Mouse (Mus musculus) left cerebral cortex, postnatal 4 days (tissue): ENCODE data around the gene Rnf135. TPM values are rescaled to one million over a fixed set of nuclear protein-coding genes. Genes with fewer than 3 reads are reported as not detected.
"Not testable (repeated sequence)": the region's sequence is repeated elsewhere in the genome, so short reads cannot be mapped to it uniquely, and the experiment has no call there.

Experiments used
- DNase-seq: peaks from one replicate; pipeline ENCODE4 v3.0.0-alpha.2; 2022
- intact Hi-C: fragments of 180-260 bp; cut with DNase I; formaldehyde crosslinking; loops from one replicate; pipeline ENCODE4 v1.15.1; 2025
- total RNA-seq, 2 experiments: library from RNA; stranded (reverse); gene quantifications; 2 replicates each; pipeline ENCODE4 v1.2.3; 2021

The Rnf135 gene
- 1 to 10 TPM; 1.6 to 1.7 TPM for total RNA-seq

DNA sequence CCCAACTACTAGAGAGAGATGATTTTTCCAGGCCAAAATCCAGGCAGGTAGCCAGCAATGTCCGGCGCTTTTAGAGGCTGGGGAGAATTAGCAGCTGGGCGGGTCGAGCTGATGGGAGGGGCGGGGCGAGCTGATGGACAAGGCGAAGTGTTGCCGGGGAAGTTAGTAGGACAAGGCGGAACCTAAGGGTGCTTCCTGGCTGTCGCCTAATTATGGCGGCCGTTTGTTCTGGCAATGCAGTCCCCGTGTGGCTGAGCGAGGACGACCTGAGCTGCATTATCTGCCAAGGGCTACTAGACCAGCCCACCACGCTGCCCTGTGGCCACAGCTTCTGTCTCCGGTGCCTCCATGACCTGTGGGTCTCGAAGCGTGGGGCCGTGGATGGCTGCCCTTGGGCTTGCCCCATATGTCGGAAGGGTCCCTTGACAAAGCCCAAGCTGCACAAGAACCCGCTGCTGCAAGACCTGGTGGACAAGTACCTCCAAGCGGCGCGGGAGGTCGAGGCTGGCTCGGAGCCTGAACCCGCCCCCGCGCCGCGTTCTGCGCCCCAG lies at the start of gene Rnf135:
Rnf135 (plus strand) TSS at position 147 of the 551 bp plus-strand sequence.
- DNase-seq = peak; percentile 93

DNA sequence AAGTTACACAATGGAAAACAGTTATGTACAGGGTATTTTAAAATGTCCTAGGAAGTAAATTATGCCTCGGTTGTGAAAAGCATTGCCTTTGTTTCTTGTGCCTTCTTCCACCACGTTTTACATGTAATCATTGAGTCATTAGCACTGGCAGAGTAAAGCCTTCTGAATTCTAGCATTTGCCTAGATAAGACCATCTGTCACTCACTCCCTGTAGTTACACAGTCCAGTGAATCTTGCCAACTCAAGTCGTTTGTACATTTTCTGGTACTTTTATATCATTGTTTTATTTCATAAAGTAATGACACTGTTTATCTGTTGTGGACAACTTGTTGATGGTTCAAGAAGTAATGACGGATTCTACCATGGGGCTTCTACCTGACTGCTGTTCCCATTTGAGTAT lies 48.9 kb upstream of the Rnf135 start:
- no peak for DNase-seq
- intact Hi-C loops = no loop called here

More for the DNA sequence above, at the start of gene Rnf135:
- intact Hi-C loops = no loop called here

DNA sequence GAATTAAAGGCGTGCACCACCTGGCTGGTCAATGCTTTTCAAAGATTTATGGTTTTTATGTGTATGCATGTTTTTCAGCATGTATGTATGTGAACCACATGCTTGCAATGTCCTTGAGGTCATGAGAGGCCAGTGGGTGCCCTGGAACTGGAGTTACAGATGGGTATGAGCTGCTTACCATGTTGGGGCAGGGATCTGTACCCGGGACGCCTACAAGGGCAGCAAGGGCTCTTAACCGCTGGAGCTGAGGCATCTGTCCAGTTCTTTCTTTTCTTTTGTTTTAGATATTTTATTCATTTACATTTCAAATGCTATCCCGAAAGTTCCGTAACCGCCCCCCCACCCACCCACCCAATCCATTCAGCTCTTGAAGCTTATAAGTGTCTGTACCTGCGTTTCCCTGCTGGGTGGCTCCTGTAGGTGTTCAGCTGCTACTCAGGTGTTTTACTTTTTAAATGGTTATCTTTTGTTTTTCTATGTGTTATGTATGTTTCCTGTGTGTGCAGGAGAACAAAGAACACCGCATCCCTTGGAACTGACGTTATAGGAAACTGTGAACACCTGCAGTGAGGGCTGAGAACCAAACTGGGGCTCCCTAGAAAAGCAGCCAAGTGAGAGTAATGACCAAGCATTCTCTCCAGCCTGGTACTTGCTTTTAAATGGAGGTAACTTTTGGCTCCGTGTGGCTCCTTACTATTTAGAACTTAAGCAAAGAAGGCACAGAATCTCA lies 47.5 kb upstream of the Rnf135 start:
- intact Hi-C loops = no loop called here
- DNase-seq = no peak

DNA sequence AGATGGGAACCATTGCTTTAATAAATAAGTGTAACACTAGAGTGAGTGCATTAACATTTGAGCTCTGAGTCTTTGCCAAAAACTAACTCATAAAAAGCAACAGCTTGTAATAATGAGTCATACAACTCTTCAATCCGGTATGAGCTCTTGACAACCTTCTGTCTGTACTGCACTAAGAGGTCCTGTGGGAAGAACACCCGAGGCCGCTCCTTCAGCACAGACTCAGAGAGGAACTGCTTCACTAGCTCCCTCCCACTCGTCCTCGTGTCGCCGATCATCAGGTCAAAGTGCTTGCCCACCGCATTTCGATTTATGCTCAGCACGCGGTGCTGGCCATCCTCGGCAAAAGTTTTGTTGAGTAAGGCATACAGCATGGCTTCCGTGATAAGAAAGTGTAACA lies 46.9 kb upstream of the Rnf135 start:
- intact Hi-C loops = no loop called here
- no peak for DNase-seq

DNA sequence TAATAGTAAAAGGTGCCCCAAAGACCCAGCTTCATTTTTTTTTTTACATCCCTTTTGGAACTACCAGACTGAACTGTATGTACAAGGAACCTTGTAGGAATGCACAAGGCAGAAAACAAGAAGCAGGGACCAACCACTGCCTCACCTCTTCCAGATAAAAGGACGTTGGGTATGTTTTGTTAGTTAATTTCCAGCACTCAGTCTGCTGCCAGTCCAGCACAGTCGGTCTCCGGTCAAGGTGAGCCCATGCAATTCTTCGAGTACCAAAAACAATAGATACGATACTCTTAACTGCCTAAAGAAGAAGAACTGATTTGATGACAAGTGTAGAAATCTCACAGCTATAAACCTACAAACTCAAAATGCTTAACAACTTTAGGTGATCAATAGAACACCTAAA lies 45.9 kb upstream of the Rnf135 start:
- no peak for DNase-seq
- intact Hi-C loops = no loop called here

DNA sequence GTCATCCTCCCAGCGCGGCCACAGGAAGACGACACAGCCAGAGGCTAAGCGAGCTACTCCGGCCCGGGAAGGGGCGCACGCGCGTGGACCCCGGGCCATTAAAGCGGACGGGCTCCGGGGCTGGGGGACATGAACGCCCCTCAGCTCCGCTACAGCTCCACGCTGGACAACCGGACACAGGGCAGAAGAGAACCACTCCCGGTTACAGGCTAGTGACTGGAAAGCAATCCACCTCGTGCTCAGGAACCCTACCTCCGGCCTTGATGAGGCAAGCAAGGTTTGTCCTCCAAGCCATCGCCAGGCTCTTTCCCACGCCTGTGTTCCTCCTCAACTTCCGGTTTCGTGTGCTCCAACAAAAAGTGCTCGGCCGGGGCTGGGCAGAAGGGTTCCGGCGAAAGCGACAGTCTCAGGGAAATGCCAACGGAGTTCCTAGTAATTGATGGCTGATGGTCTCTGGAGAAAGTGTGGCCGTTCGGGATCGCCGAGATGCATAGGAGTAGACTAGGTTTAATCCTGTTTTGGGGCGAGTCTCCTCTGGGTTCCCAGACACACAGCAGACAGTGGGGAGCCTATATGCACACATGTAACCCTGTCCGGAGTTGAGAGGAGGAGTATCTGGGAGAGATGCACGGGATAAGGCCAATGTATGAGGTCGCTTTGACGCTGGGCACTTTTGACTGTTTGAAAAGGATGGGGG lies 41.7 kb upstream of the Rnf135 start, which contains the start of gene Tefm:
Tefm (minus strand) TSS at position 351 of the 697 bp plus-strand sequence.
- intact Hi-C loops = no loop called here
- peak; percentile 84 for DNase-seq

DNA sequence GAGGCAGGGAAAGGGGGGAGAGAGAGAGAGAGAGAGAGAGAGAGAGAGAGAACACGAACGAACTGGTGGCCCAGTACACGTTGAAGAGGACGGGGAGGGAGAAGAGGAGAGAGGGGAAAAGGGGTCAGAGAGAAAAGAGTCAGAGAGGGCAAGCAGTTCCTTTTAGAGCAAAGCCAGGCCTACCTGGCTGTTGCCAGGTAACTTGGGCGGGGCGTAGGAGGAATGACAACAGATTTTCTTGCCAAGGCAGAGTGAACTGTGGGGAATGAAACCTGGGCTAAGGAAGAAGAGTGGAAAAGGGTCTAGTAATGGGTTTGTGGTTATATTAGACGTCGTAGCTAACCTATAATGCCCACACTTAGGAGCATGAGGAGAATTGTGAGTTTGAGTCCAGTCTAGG lies 40.8 kb upstream of the Rnf135 start:
- intact Hi-C loops = no loop called here

DNA sequence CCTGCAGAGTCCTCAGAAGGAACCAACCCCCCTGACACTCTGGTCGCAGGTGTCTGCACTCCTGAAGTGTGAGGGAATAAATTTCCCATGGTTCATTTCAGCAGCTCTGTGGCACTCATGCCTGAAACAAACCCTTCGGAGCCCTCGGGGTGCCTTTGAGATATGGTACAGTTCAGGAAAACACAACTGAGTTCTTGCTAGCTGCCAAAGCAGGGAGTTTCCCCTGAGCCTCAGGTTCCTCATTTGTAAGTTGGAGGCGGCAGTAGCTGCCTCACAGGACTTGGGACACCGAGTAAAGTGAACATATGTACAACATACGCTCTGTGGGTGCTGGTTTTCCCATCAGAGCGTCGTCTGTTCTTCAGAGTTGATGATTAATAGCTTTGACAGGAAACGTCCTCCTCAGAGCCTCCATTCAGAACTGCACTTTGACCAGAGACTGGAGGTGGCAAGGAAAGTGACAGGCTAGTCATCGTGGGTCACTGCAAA lies 37.8 kb upstream of the Rnf135 start:
- intact Hi-C loops = no loop called here
- no peak for DNase-seq

More for the DNA sequence above, 40.8 kb upstream of the Rnf135 start:
- no peak for DNase-seq

DNA sequence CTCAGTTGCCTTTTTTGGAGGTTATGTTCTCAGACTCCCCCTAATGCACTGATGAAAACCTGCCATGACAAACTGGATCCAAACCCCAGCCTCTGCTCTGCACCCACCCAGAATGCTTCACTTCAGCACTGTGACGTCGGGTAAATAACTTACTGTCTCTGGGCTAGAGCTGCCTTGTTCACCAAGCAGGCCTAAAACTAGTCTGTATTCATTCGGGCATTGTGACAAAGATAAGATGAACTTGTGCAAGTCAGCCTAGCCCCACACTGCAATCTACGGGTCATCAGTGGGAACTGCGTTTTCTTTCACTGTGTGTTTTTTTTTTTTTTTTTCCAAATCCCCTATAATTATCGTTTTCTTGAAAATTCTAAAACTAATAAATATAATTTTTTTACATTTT lies 35.9 kb upstream of the Rnf135 start:
- intact Hi-C loops = no loop called here

DNA sequence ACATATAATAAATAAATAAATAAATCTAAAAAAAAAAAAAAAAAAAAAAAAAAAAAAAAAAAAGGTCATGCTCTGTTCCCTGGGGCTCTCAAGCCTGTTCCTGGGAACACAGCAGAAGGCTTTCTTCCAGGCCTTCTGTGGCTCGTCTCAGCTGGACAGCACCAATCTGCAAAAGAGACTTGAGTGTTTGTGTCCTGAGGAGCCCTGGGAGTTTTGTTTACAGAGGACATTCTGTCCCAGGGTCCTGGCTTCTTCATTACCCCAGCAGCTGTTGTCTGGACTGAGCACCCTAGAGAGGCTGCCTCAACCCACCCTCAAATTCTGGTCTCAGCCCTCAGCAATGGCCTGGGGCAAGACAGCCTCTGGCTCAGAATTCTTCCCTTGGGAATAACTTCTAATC lies 35.3 kb upstream of the Rnf135 start:
- no peak for DNase-seq
- intact Hi-C loops = no loop called here

More for the DNA sequence above, 35.9 kb upstream of the Rnf135 start:
- no peak for DNase-seq

DNA sequence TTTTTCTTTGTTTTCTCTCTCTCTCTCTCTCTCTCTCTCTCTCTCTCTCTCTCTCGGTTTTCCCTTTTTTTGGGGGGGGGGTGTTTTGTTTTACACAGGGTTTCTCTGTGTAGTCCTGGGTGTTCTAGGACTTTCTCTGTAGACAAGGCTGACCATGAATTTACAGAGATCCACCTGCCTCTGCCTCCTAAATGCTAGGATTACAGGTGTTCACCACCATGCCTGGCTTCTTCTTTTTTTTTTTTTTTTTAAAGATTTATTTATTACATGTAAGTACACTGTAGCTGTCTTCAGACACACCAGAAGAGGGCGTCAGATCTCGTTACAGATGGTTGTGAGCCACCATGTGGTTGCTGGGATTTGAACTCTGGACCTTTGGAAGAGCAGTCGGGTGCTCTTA lies 34.7 kb upstream of the Rnf135 start:
- DNase-seq, intact Hi-C loops: not testable (repeated sequence)

DNA sequence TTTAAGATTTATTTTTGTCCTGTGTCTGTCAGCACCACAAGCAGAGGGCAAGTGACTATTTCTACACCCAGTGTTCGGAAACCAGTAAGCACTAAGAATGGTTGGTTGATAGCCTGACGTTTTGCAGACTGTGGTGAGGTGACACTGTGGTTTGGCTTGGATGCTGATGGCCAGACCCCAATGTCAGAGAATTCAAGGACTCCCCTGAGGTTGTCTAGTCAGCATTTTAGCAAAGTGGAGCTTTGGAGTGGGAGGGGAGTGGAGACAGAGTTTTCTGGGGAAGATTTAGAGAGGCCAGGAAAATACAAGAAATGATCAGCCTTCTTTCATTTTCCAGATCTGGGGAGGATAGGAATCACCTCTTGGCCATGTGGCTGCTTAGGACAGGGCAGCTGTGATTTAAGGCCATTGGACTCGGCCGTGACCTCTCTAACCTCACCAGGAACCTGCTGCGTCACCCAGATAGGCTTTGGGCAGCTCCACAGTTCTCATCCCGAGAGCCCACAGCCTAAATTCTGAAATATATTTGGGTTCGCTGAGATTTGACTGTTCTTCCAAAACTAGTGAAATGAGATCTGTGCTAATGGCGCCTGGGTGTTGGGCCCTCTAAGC lies 34.1 kb upstream of the Rnf135 start:
- intact Hi-C loops = no loop called here
- no peak for DNase-seq

DNA sequence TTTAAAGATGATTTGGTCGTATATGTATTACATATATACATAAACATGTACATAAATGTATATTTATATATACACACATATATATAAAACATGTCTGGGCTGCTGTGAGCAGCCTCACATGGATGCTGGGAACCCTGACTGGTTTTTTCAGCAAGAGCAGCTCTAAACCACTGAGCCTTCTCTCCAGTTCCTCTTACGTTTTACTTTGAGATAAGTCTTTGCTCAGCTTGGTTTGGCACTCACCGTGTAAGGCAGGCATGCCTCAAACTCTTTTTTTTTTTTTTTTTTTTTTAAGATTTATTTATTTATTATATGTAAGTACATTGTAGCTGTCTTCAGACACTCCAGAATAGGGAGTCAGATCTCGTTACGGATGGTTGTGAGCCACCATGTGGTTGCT lies 33.1 kb upstream of the Rnf135 start:
- DNase-seq = no peak
- intact Hi-C loops = no loop called here

DNA sequence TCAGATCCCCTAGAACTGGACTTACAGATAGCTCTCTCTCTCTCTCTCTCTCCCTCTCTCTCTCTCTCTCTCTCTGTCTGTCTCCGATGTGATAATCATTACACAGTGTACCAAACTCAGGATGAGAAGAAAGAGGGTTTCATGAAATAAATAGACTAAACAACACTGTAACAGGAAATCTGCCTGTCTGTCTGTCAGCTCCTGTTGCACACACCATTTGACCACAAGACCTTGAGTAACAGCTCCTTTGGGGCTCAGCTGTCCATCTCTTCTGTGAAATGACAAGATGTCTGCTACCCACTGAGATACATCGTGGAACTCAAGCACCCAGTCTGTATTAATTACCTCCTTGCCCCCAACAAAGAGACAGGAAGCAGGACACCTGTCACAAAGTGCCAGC lies 32.1 kb upstream of the Rnf135 start:
- intact Hi-C loops = no loop called here
- DNase-seq = no peak

DNA sequence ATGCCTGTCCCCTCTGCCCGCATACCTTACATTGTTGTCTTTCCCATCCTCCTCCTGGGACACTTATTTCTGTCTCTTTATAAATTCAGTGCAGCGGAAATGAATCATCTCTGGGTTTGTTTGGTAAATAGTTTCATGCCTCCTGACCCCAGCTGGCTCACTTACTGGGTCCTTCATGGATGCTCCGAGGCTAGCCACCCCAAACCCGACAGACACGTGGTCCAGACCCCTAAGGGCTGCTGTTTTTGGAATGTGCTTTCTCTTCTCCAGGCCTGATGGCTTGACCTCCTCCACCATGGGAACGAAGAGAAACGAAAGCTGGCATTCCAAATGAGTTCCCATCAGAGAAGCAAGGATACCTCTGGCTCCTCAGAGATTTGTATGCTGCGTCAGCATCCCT lies 31.3 kb upstream of the Rnf135 start:
- intact Hi-C loops = no loop called here
- DNase-seq = no peak

DNA sequence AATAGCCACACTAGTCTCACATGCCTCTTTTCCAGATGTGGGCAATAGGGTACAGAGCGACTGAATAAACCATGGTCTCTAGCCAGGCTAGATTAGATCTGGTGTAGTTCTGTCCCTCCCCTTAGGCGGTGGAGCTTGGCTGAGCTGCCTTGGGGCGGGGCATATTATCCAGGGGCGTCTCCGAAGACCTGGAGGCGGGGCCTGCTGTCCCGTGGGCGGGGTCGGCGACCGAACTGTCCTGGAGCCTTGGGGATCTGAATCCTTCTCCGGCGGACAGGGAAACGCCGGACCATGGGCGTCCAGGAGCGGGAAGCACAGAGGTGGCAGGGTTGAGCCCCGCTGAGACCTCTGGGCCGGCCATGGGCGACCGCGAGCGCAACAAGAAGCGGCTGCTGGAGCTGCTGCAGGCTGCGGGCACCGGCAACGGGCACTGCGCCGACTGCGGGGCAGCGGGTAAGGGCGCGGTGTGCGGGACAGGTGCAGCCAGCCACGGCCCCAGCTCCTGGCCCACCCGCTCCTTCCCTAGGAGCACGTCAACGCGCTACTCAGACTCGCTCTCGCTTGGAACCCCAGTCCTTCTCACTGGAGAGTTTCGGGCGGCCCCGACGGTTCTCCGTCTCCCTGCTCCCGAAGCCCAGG lies 29.7 kb upstream of the Rnf135 start, which contains the start of gene Adap2:
Adap2 (plus strand) TSS at position 249 of the 639 bp plus-strand sequence.
- peak; percentile 72 for DNase-seq
- intact Hi-C loops = no loop called here

DNA sequence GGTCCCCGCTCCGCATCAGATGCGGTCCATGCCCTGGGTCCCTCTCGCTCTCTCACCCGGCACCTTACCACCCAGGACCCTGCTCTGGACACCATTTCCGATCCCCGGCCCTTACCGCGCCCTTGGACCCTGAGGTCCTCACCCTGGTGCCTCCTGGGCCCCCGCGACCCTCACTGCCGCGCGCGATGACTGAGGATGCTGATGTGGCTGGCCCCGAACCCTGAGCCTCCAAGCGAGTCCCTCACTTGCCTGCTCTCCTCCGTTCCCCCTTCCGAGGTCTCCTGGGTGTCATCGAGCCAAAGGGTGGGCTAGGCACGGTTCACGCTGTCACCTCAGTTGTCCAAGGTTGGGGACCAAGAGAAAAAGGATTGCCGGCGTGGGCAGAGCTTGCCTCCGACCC lies 29.1 kb upstream of the Rnf135 start:
- no peak for DNase-seq
- intact Hi-C loops = no loop called here

DNA sequence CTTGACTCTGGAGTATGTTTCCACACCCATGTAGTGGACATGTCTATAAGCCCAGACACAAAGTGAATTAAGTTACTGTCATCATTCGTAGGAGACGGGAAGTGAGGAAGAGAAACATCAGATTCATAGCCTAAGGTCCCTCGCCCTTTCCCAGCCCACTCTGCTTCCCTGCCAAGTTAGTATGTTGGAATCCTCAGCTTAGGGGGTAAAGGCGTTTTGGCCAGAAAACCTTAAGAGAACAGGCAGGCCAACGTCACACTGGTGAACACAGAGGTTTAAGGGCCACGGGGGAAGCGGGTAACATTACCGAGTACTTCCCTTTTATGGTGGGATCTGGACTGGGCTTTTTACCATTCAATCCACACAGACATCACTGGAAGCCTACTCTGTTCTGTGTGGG lies 28.1 kb upstream of the Rnf135 start:
- intact Hi-C loops = no loop called here
- DNase-seq = no peak

DNA sequence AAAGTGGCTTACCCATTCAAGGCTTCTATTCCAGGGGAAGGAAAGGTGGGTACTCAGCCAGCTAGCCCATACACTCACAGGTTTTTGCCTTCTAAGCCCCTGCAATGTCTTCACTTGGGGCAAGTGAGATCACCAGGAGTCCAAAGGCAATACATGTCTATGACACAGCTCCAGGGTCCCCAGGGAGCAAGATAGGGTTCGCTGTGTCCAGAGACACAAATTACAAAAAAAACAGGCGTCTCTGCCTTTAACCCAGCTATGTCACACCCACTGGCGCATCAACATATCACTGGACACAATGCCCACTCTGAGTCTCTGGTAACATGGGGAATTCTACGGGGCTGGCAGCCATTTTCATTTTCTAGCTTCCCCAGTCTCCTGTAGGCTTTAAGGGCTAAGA lies 27.7 kb upstream of the Rnf135 start:
- intact Hi-C loops = no loop called here

DNA sequence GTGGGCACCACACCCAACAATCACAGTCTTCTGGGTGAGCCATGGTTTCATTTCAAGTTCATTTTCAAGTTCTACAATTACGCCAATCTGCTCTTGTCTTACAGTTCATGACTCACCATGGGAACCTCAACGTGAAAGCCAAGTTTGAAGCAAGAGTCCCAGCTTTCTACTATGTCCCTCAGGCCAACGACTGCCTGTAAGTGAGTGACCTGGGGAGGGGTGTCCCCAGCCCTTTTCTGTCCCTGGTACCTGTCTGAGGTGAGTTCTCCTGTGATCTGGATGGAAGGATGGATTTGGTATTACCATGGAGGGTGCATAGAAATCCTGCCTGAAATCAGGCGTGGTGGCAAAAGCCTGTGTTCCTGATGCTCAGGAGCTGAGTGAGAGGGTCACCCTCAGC lies 26.8 kb upstream of the Rnf135 start:
- intact Hi-C loops = no loop called here
- no peak for DNase-seq

More for the DNA sequence above, 27.7 kb upstream of the Rnf135 start:
- no peak for DNase-seq

DNA sequence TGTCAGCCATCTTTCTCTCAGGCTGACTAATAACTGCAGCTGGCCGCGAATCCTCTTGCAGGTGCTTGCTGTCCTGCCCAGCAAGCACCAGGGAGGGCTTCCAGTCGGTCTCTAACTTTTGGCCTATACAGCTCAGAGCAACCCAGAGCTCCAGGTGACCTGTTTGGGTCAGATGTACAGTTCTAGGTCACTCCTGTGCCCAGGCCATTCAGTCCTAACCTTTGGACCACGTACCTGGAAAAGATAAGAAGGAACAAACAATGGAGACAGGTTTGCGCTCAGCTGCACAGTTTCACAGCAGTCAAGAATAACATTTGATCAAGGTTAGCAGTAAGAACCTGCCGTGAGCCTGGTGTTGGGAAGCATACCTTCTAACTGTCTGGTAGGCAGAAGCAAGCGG lies 24.6 kb upstream of the Rnf135 start:
- no peak for DNase-seq
- intact Hi-C loops = no loop called here
